Mouse (Mus musculus): Measurements from ENCODE around the gene Ppp1r14a.

- TF ChIP-seq POLR2A (IDR thresholded peaks at IDR 0.05; ENCODE audit: borderline replicate concordance, extremely low read depth, insufficient read depth, insufficient read length, poor library complexity, severe bottlenecking) (no peak), CTCF (IDR thresholded peaks at IDR 0.05; ENCODE audit: borderline replicate concordance, extremely low read depth, insufficient read depth, insufficient read length) (no peak)
These were observed 33.2 kb upstream of the Ppp1r14a start for GRCm38 (mm10) chr7:29255875-29256274.
